Mouse (Mus musculus) retina, adult 2 months (tissue): ENCODE data around the gene Ankrd53.
"Not testable (repeated sequence)": the region's sequence is repeated elsewhere in the genome, so short reads cannot be mapped to it uniquely, and the experiment has no call there.

ENCODE experiments used
- DNase-seq: peaks from one replicate; pipeline ENCODE4 v3.0.0-alpha.2; 2012; ENCODE audit warnings: low read depth, low spot score

Ankrd53 gene

DNA sequence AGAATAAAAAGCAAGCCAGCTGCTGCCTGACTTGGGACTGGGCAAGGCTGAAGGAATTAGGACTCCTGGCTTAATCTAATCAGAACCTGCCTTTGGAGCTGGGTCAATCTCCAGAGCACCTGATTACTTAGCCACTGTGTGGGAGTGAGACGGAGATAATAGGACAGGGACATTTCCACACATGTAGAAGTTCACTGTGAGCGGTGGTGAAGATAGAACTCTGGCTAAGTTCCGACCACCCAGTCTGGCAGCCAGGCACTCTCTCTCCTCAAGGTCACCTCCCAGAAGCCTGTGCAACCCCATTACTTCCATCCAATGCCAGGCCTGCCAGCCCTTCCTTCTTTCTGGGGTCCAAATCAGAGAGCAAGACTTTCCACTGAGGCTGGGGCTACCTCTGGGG lies 4.5 kb downstream of the Ankrd53 start:
- peak; percentile 76 for DNase-seq

DNA sequence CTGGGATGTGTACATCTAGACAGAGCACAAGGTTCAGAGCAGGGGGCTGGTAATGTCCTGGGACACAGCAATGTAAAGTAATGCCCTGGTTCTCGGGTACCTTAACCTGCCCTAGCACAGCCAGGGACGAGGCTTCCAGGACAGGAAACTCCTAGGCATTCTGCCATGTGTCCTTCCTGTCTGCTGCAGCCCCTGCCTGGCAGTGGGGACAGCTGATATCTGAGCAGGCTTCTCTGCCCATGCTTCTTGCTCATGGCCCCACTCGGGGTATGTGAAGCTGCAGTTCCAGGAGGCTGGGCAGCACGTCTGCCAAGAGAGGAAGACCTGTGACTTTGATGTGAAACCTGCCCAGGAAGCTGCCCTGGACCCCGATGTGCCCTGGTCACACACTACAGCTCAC lies 6.0 kb downstream of the Ankrd53 start:
- DNase-seq: no peak

DNA sequence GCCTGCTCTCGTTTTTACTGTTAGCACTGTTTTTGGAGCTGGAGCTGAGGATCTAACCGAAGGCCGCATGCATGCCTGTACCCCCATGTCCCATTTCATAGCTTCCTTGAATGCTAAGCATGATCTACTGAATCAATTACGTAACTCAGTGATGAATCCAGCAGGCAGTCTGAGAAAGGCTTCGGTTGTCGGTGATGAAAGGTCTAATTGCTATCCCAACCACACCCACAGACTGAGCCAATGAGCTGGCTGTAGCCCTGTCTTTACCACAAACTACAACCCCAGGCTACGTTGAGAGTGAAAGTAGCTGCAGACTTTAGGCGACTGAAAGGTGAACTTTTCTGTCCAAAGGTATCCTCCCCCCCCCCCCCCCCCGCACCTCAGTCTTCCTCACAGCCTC lies 11.7 kb downstream of the Ankrd53 start:
- DNase-seq: no peak

DNA sequence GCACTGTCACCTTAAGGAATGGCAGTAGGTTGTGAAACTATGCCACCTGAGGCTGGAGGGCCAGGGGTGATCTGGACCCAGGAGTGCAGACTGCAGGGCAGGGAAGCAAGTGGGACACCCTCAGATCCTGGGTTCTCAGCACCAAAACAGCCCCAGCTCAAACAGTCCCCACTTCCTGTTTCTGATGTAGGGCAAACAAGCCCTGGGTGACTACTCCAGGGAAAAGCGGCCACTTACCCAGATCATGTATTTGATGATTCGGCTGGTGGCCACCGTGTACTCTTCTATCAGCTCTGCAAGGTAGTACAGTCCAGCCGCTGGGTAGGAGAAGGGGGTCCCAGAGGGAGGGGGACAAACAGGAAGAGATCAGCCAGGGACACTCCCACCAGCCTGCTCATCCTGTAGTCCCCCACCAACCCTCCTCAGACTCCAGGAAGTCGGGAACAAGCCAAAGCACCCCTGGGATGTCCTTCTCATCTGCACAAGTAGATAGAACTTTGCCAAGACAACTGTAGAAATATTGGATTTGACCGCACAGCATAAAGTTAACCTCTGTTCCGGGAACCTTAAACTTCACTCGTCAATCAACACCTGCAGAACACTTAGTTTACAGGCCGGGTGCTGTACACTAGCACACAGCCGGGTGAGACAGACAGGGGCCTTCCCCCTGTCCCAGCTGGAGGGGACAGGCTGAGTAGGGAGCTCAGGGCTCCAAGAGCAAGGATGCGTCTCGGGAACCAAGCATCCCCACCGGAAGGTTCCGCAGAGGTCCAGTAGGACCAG lies 12.5 kb downstream of the Ankrd53 start:
- DNase-seq: no peak

DNA sequence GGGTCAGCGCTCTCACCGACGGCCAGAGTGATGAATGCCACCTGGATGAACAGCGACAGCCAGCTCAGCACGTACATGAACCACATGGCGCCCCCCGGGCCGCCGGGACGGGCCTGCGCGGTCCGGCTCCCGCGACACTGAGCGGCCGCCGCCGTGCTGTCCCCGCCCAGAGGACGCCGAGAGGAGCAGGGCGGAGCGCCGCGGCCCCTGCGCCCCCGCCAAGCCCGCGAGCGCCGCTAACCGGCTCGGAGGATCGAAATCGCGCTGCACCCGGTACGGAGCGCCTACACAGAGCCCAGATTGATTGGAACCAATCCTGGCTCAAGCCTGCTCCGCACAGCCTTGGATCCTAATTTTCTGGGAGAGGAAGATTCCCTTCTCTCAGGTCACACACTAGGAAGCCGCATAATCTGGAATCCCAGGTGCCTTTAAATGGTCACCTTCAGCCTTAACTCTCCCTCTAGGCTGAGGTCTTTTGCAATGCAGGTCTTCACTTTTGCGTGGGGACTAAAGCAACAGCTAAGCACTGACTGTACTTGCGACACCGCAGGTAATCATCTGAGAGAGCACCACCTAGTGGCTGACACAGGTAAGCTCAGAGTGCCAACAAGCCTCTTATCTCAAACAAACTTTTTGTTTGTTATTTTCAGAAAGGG lies 13.3 kb downstream of the Ankrd53 start, which contains the start of gene Tex261:
Tex261 (minus strand) TSS at position 176 of the 656 bp plus-strand sequence.
- DNase-seq: peak; percentile 81

DNA sequence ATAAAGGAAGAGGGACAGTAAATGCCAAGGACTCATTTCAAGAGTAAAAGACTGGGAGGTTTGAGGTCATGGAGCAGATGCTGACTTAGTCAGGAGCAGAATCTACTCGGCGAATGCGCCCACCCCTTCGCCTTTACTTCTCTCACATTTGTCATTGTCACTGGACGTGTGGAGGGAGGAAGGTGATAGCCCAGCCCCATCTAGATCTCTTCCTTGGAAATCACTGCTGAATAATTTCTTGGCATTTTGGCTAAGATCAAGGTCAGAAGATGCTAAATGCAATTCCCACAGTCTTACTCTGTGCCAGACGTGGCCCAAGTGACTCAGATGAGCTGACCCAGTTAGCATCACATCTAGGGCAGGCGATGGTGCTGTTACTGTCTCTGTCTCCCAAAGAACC lies 15.9 kb downstream of the Ankrd53 start:
- DNase-seq: no peak

DNA sequence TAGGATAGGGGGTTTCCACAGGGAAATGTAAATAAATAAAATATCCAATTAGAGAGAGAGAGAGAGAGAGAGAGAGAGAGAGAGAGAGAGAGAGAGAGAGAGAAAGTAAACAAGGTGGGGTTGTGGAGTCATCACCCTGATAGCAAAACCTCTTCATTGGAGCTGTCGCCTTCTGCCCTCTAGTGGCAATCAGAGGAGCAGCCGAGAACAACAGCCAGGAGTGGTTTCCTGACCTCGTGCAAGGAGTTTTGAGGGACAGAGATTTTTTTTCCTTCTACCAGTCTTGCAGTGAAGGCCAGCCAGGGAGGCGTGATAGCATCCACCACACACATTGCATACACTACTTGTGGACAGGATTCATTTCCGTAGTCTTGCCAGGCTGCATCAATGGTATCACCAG lies 16.6 kb downstream of the Ankrd53 start:
- DNase-seq: peak; percentile 49

DNA sequence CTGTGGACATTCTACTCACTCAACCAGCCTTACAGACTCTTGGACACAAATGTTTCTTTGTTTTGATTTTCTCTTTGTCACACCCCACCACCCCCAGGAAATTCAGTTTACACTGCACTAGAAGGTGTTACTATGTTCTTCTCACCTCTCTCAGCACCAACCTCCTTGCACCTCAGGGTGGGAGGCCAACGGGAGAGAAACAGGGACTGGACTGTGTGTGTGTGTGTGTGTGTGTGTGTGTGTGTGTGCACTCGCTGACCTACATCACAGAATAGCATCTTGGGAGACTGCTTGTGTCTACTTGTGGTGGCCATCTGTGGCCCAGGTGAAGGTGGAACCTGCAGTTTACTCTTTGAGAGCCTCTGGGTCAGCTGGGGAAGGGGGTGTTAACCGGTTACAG lies 24.0 kb downstream of the Ankrd53 start:
- no peak for DNase-seq

DNA sequence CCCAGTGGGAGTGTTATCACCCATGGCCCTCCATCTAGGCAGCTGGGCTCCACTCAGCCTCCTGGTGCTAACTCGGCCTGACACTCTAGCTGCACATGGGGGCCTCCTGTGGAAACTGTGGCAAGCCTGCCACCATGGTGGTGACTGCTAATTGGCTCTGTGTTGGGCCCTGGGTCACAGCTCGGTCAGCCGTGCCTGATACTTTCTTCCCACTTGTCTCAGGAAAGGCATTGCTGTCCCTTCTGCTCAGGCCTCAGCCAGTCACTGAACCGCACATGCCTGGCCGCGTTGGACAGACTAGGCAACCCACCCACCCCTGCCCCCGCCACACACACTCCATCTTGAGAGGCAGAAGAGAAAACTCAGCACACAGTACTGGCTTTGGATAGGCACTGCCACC lies 26.1 kb downstream of the Ankrd53 start:
- DNase-seq: no peak

DNA sequence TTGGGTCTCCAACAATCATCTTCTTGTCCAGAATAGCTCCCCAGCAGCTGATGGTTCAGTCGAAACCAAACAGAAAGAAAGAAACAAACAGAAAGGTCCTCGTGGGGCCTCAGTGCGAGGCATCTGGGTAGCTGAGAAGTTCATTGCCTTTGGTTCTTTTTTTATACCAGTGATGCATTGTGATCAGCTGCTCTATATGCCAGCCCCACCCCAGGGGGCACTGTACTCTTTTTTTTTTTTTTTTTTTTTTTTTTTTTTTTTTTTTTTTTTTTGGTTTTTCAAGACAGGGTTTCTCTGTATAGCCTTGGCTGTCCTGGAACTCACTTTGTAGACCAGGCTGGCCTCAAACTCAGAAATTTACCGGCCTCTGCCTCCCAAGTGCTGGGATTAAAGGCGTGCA lies 28.1 kb downstream of the Ankrd53 start:
- DNase-seq: not testable (repeated sequence)

DNA sequence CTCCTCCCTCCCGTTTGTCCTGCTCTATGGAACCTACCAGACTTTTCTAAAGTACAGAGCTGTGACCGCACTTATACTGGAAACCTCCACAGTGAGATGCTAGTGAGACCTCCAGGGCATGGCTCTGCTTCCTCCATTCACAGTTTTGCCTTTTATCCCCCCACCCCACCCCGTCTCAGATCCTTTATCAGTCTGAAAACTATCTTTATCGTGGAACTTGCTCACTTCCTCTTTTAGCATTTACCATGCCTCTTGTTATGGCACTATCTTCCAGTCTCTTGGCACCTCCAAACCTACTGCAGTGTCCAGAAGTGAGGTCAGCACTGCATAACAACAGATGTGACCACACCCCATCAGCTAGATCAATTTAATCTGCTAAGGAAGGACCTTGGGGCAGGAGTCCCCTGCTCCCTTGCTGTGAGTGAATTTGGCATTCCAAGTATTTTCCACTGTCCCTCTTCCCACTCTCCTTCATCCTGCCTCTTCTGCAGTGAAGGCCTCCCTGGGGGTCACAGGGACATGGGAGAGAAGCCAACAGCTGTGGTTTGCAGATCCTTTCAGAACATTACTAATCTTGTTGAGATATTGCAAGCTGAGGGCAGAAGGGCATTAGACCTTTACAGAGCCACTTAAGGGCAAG lies 28.9 kb downstream of the Ankrd53 start:
- no peak for DNase-seq

DNA sequence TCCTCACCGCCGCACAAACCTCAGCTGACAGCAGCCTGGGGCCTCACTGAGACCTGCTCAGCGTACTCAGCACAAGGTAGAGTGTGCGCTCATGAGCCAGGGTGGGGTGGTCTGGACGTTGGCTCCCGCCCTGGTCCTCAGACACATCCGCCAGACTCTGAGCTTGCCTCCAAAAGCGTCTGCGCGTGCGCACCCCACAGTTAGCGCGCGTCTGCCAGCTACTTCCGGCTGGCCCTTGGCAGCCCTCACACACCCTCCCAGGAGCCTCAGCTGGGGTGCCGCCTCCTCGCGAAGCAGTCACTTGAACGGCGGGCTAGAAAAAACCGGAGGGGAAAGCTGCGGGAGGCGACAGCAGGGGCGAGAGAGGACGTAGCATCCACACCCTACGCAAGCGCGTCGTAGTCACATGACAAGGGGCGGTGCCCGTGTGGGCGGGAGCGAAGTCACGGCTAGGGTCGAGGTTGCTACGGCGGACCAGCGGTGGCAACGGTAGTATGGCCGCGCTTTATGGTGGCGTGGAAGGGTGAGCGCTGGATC lies 32.4 kb downstream of the Ankrd53 start, which contains the start of gene Nagk:
Nagk (plus strand) TSS at position 223 of the 537 bp plus-strand sequence.
- peak; percentile 76 for DNase-seq

DNA sequence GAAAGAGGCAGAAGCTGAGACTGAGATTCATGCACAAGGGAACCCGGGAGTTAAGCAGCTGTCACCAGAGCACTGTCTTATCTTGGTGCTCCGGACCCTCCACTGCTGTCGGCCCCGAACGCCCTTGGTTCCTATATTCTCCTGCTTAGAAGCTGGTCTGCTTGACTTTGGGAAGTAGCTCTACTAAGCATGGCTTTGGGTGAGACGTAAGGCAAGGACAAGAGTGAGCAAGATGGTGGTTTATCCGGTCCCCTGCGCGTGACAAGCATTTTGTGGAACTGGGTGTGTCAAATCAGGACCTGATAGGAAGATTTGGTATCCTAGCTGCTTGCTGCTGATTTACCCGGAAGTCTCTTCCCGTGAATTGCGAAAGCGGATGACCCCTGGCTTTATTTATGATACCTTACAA lies 33.1 kb downstream of the Ankrd53 start:
- DNase-seq: no peak

DNA sequence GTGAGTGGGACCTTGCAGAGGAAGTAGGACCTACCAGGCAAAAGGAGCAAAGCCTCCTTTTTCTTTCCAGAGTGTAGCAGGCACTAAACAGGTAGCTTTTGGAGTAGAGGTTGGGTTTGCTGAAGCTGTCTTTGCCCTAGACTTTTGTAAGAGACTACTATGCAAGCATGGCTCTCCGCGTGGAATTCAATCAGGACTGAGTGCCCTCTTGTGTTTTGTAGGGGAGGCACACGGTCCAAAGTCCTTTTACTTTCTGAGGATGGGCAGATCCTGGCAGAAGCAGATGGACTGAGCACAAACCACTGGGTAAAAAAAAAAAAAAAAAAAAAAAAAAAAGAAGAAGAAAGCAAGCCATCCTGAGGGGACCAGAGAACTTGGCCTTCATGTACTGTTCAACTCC lies 34.2 kb downstream of the Ankrd53 start:
- no peak for DNase-seq

DNA sequence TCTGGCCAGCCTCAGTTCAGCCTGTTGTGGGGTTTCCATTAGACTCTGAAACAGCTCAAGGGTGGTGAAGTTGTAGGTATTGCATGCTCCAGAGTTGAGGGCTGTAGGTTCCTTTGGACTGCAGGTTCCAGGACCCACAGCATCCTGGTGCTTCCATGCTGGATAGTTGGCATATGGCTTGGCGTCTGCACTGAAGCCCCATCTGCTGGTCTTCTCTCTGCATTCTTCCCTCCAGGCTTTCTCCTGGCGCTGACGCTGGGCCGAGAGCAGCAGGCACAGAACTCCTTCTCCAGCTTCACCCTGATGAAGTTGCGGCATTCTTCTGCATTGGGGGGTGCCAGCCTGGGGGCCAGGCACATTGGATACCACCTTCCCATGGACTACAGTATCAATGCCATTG lies 39.6 kb downstream of the Ankrd53 start:
- no peak for DNase-seq

DNA sequence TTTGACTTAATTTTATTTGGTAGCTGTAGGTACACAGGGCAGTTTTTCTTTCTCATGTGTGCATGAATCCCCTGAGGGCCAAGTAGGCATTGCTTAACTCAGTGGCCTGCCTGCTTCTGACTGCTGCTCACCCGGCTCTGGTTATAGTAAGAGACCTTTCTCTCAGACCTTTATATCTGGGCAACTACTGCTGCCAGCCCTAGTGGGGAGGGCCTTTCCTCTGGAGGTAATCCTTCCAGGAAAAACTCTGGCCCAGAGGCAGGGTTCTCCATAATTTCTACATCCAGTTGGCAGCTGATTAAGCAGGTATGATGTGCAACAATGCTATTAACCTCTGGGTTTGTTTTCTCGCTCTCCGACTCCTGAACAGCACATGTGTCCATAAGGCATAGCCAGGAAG lies 40.4 kb downstream of the Ankrd53 start:
- no peak for DNase-seq

DNA sequence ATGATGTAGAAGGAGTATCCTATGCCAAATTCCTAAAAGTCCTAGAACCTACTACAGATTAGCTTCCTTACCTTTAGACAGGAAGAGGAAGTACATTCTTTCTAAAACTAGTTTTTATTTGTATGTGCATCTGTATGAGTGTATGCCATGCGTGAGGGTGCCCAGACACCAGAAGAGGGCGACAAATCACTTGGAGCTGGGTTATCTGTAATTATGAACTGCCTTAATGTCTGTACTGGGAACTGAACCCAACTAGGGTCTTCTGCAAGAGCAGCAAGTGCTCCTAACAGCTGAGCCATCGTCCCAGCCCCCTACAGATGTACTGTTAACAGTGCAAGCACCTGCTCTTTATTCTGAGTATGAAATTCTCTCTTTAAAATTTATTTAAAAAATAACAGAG lies 53.4 kb downstream of the Ankrd53 start:
- DNase-seq: no peak
